Mouse (Mus musculus): ENCODE measurements around the gene Ubl7. TPM values are rescaled to one million over a fixed set of nuclear protein-coding genes. Genes with fewer than 3 reads are reported as not detected.

The Ubl7 gene
- total RNA-seq, 2 experiments from 2014 or later, result 65.2 to 80.4 TPM

Other genes starting within 250 kb of the Ubl7 start
- gene Cyp1a2, start 227.3 kb upstream of the Ubl7 start, total RNA-seq (2021), result not detected
- under 1 TPM; 0.26 to 0.57 TPM for gene Cyp1a1, start 223.1 kb upstream of the Ubl7 start, total RNA-seq (2021)
- gene Edc3, start 202.4 kb upstream of the Ubl7 start, total RNA-seq (2021), result 1 to 10 TPM; 4.8 to 6.3 TPM
- 10 to 100 TPM; 35.9 to 37.7 TPM for gene Clk3, start 145.1 kb upstream of the Ubl7 start, total RNA-seq (2021)
- 1 to 10 TPM; 2.4 to 3.5 TPM for gene Arid3b, start 74.2 kb upstream of the Ubl7 start, total RNA-seq (2021)
- gene Sema7a, start 29.1 kb downstream of the Ubl7 start, total RNA-seq (2021), result 10 to 100 TPM in 1 of 2 experiments, 1 to 10 TPM in 1; 7.9 to 12.5 TPM
- gene Cyp11a1, start 95.4 kb downstream of the Ubl7 start, total RNA-seq (2021), result not detected
- gene Stra6, start 152.8 kb downstream of the Ubl7 start, total RNA-seq (2021), result under 1 TPM; 0.18 to 0.69 TPM
- gene Ccdc33, start 207.8 kb downstream of the Ubl7 start, total RNA-seq (2021), result not detected

Data from gastrocnemius, postnatal 36 days (tissue).